Mouse (Mus musculus) stomach, postnatal 0 days (tissue): Measurements from ENCODE around the gene Ppm1m. TPM values are rescaled to one million over a fixed set of nuclear protein-coding genes. Genes with fewer than 3 reads are reported as not detected.

ENCODE experiments used
- ATAC-seq: fragments of 200-750 bp; cut with Nextera tagmentation; 2 replicates; pipeline ENCODE4 v1.8.0; 2017; ENCODE audit not compliant: low FRiP score, low TSS enrichment
- DNase-seq: peaks from one replicate; pipeline ENCODE4 v3.0.0-alpha.2; 2016; ENCODE audit warnings: low spot score
- H3K27ac ChIP-seq: fragments of 300-500 bp; sonication (generic); replicated peaks from 2 replicates; pipeline ENCODE4 v1.5.1; 2014; ENCODE audit warnings: mild to moderate bottlenecking, control low read depth
- H3K27me3 ChIP-seq: fragments of 300-500 bp; sonication (generic); 2 replicates; pipeline ENCODE4 v1.6.1; 2014; ENCODE audit warnings: low read length; ENCODE audit not compliant: control insufficient read depth, insufficient read depth
- H3K36me3 ChIP-seq: fragments of 300-500 bp; sonication (generic); 2 replicates; pipeline ENCODE4 v1.6.1; 2014; ENCODE audit warnings: low read length, mixed read lengths; ENCODE audit not compliant: control insufficient read depth, insufficient read depth
- H3K4me1 ChIP-seq: fragments of 300-500 bp; sonication (generic); replicated peaks from 2 replicates; pipeline ENCODE4 v1.6.1; 2014; ENCODE audit warnings: antibody characterized with exemption; ENCODE audit not compliant: control insufficient read depth, insufficient read depth
- H3K4me2 ChIP-seq: fragments of 300-500 bp; sonication (generic); replicated peaks from 2 replicates; pipeline ENCODE4 v1.6.1; 2014; ENCODE audit warnings: low read depth, mild to moderate bottlenecking, control low read depth, moderate library complexity
- H3K4me3 ChIP-seq: fragments of 300-500 bp; sonication (generic); 2 replicates; pipeline ENCODE4 v1.5.1; 2014; ENCODE audit warnings: low read depth, low read length, control low read depth
- H3K9ac ChIP-seq: fragments of 300-500 bp; sonication (generic); 2 replicates; pipeline ENCODE4 v1.6.1; 2014; ENCODE audit warnings: mild to moderate bottlenecking, low read length, control low read depth, mixed read lengths
- H3K9me3 ChIP-seq: fragments of 300-500 bp; sonication (generic); 2 replicates; pipeline ENCODE4 v1.6.1; 2016; ENCODE audit warnings: low read length; ENCODE audit not compliant: control insufficient read depth
- CTCF ChIP-seq: IDR thresholded peaks from 2 replicates; pipeline ENCODE4 v1.5.1; 2016; ENCODE audit warnings: antibody characterized with exemption, low read depth, mild to moderate bottlenecking, moderate library complexity
- EP300 ChIP-seq: optimal IDR thresholded peaks from 2 replicates; pipeline ENCODE3; 2016; ENCODE audit warnings: antibody characterized with exemption
- WGBS: fragments of 180-500 bp; shearing (Covaris S2); extraction: QIAGEN DNeasy Blood & Tissue Kit; methylation state at CpG from one replicate; pipeline ENCODE4 v1.1.7; 2014; 5-methylcytosine and 5-hydroxymethylcytosine counted together
- polyA plus RNA-seq: library from polyadenylated mRNA; unstranded; fragments of >200 nt; fragmentation: Nextera tagmentation; extraction: Ambion mirVana; gene quantifications from 2 replicates; pipeline ENCODE4 v1.2.1, GENCODE M21; 2015

Gene Ppm1m
- polyA plus RNA-seq, 1 experiment from 2014 or later = 15.2 TPM

GRCm38 (mm10) chr9:106236818-106237211 lies 37.3 kb upstream of the Ppm1m start:
- Histone ChIP-seq H3K4me2 (no peak overlapping the region), H3K27ac (no peak overlapping the region), H3K9ac (no peak overlapping the region), H3K4me1 (no peaks in the 10 kb centered on the region), H3K4me3 (no peak overlapping the region), H3K27me3 (no peaks in the 10 kb centered on the region), H3K9me3 (no peaks in the 10 kb centered on the region), H3K36me3 (peaks cover 56% of the 10 kb centered on the region)
- TF ChIP-seq CTCF (no peak), EP300 (no peak)
- ATAC-seq = no peak
- WGBS = 44% methylated on average over 3 of the region's 3 CpGs
- DNase-seq = no peak

GRCm38 (mm10) chr9:106236156-106236817 lies 36.7 kb upstream of the Ppm1m start:
- Histone ChIP-seq H3K4me1 (no peaks in the 10 kb centered on the region), H3K9me3 (no peaks in the 10 kb centered on the region), H3K4me2 (no peak overlapping the region), H3K4me3 (no peak overlapping the region), H3K36me3 (peaks cover 51% of the 10 kb centered on the region), H3K27ac (no peak overlapping the region), H3K9ac (no peak overlapping the region), H3K27me3 (no peaks in the 10 kb centered on the region)
- ATAC-seq = no peak
- WGBS = 84% methylated on average over 23 of the region's 23 CpGs
- no peak for DNase-seq
- no peak for TF ChIP-seq EP300
- no peak for TF ChIP-seq CTCF

GRCm38 (mm10) chr9:106235194-106235830 lies 35.8 kb upstream of the Ppm1m start:
- TF ChIP-seq EP300 (no peak), CTCF (no peak)
- DNase-seq = no peak

GRCm38 (mm10) chr9:106233953-106234352 lies 34.4 kb upstream of the Ppm1m start:
- 81% methylated on average over 6 of the region's 6 CpGs for WGBS
- TF ChIP-seq CTCF = no peak
- TF ChIP-seq EP300 = no peak
- peaks cover 40% of the 10 kb centered on the region for H3K36me3 ChIP-seq

More at GRCm38 (mm10) chr9:106235194-106235830, 35.8 kb upstream of the Ppm1m start:
- H3K36me3 ChIP-seq = peaks cover 45% of the 10 kb centered on the region
- H3K4me3 ChIP-seq = no peak overlapping the region
- H3K9ac ChIP-seq = no peak overlapping the region
- ATAC-seq = 0 out of 2 replicates have a peak, but pooled peaks have one; percentile 11
- H3K4me1 ChIP-seq = no peaks in the 10 kb centered on the region
- no peaks in the 10 kb centered on the region for H3K27me3 ChIP-seq
- WGBS = 87% methylated on average over 23 of the region's 23 CpGs
- no peak overlapping the region for H3K27ac ChIP-seq
- H3K4me2 ChIP-seq = no peak overlapping the region
- H3K9me3 ChIP-seq = no peaks in the 10 kb centered on the region

GRCm38 (mm10) chr9:106232956-106233355 lies 33.4 kb upstream of the Ppm1m start:
- Histone ChIP-seq H3K4me1 (no peaks in the 10 kb centered on the region), H3K4me3 (no peak overlapping the region), H3K36me3 (peaks cover 34% of the 10 kb centered on the region), H3K27me3 (no peaks in the 10 kb centered on the region), H3K27ac (no peak overlapping the region), H3K4me2 (no peak overlapping the region), H3K9ac (no peak overlapping the region), H3K9me3 (no peaks in the 10 kb centered on the region)
- TF ChIP-seq EP300 (no peak), CTCF (no peak)
- DNase-seq (no peak), ATAC-seq (no peak)
- 94% methylated on average over 3 of the region's 3 CpGs for WGBS

More at GRCm38 (mm10) chr9:106233953-106234352, 34.4 kb upstream of the Ppm1m start:
- Histone ChIP-seq H3K9ac (no peak overlapping the region), H3K27me3 (no peaks in the 10 kb centered on the region), H3K4me3 (no peak overlapping the region), H3K9me3 (no peaks in the 10 kb centered on the region), H3K4me2 (no peak overlapping the region), H3K27ac (no peak overlapping the region), H3K4me1 (no peaks in the 10 kb centered on the region)
- DNase-seq (no peak), ATAC-seq (no peak)

GRCm38 (mm10) chr9:106231816-106232215 lies 32.3 kb upstream of the Ppm1m start:
- Histone ChIP-seq H3K4me1 (no peaks in the 10 kb centered on the region), H3K27me3 (no peaks in the 10 kb centered on the region), H3K27ac (no peak overlapping the region), H3K36me3 (peaks cover 27% of the 10 kb centered on the region), H3K9ac (no peak overlapping the region), H3K9me3 (no peaks in the 10 kb centered on the region), H3K4me3 (no peak overlapping the region), H3K4me2 (no peak overlapping the region)
- 68% methylated on average over 4 of the region's 4 CpGs for WGBS
- TF ChIP-seq CTCF = no peak
- TF ChIP-seq EP300 = no peak
- no peak for DNase-seq
- no peak for ATAC-seq
